Mouse (Mus musculus) fibroblast of lung, adult 2 months (primary cell): ENCODE measurements around the gene Tmbim6.
A peak's percentile ranks its signal among the peaks of the same experiment; 100 is the strongest.
"Not testable (repeated sequence)": the region's sequence is repeated elsewhere in the genome, so short reads cannot be mapped to it uniquely, and the experiment has no call there.

Experiments used
- DNase-seq: peaks from one replicate; pipeline ENCODE4 v3.0.0-alpha.2; 2011; ENCODE audit warnings: low read depth

Gene Tmbim6

DNA sequence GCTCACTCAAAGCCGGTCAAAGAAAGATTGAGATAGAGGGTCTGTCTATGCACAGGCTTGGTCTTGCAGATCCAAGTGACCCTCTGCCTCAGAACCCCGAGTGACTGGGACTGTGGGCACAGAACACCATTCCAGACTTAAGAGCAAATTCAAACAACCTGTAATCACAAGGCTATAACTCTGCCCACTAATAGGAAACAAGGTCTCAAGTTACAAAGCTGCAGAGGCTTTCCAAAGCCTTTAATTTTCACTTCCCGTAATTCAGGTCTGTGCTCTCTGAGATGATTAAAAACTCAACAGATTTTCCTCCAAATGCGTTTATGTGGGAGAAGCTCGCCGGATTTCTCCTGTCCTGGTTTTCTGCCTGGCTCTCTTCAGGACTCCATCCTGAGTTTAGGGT, 8.6 kb upstream of the Tmbim6 start:
- no peak for DNase-seq

DNA sequence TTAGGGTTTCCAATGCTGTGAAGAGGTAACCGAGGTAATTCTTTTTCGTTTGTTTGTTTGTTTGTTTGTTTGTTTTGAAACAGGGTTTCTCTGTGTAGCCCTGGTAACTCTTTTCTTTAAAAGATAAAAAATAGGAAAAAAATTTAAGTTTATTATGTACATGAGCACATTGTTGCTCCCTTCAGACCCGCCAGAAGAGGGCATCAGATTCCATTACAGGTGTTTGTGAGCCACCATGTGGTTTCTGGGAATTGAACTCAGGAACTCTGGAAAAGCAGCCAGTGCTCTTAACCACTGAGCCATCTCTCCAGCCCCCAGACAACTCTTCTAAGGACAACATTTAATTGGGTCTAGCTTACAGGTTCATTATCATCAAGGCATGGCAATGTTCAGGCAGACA, 6.6 kb upstream of the Tmbim6 start:
- not testable (repeated sequence) for DNase-seq

DNA sequence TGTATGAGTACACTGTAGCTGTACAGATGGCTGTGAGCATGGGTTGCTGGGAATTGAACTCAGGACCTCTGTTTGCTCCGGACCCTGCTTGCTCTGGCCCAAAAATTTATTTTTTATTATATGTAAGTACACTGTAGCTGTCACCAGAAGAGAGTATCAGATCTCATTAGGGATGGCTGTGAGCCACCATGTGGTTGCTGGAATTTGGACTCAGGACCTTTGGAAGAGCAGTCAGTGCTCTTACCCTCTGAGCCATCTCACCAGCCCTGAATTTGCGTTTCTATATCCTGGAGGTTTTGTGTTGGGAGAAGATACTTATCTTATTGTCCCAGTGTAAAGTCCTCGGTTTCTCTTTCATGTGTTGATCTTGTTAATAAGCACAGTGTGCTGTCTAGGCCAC, 5.9 kb upstream of the Tmbim6 start:
- no peak for DNase-seq

DNA sequence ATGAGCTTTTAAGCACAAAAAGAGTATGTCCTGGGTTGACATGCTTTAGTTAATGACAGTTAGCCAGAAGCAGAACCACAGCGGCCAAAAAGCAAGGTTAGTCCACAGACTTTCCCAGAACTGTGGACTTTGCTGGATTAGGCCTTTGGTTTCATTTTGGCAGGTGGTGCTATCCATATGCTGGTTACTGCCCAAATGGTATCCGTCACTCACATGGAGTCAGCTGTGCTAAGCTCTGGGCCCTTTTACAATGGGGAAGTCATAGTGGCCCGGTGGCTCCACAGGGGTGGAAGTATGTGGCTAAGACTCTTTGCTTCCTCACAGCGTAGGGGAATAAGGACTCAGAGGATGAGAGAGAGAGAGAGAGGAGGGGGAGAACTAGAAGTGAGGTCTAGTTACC, 4.7 kb upstream of the Tmbim6 start:
- no peak for DNase-seq

DNA sequence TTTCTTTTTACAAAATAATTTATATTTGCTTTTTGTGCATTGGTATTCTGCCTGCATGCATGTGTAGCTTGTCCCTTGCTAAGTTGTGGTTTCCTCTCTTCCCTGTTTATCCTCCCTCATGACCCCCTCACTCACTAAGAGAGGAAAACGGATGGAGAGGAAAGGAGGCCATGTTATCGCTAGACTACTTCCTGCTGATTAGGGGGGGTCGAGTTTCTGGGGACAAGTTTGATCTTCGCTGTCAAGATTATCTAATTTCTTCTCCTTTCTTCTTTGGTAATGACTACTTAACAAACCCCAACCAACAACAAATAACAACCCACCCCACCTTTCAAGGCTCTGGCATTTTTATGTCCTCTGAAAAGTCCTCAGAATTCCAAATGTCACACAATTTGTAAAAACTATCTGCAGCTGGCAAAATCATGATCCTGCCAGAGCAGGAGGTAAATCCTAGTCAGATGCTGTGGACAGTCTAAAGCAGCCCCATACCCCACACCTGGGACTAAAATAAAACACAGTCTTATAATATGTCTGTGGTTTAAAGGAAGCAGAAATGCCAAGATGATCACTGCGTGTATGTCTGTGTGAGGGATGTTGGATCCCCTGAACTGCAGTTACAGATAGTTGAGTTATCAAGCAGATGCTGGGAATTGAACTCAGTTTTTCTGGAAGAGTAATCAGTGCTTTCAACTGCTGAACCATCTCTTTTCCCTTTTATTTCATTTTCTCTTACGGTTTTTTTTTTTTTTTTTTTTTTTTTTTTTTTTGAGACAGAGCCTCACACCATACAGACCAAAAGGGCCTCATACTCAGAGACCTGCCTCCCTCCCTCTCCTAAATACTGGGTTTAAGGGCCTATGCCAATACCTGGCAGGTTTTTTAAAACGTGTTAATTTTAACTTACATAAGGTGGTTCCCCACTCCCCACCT, 1.9 kb upstream of the Tmbim6 start:
- no peak for DNase-seq

DNA sequence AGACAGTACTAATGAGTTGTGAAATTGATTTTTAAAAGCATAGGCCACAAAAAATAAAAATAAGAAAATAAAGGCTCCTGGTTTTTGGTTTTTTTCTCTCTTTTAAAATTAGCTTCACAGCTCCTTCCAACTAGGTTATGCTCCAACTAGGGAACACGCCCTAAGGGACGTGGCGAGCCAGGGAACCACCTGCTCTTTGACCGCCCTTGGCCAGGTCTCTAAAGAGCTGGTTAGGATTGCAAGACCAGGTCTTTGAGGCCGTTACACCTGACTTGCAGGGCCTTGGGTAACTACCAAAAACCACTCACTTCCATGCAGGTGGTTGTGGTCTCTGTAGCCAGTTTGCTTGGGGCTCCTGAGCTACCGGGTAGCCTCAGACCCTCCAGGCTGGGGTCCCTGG, 707 bp upstream of the Tmbim6 start:
- no peak for DNase-seq

DNA sequence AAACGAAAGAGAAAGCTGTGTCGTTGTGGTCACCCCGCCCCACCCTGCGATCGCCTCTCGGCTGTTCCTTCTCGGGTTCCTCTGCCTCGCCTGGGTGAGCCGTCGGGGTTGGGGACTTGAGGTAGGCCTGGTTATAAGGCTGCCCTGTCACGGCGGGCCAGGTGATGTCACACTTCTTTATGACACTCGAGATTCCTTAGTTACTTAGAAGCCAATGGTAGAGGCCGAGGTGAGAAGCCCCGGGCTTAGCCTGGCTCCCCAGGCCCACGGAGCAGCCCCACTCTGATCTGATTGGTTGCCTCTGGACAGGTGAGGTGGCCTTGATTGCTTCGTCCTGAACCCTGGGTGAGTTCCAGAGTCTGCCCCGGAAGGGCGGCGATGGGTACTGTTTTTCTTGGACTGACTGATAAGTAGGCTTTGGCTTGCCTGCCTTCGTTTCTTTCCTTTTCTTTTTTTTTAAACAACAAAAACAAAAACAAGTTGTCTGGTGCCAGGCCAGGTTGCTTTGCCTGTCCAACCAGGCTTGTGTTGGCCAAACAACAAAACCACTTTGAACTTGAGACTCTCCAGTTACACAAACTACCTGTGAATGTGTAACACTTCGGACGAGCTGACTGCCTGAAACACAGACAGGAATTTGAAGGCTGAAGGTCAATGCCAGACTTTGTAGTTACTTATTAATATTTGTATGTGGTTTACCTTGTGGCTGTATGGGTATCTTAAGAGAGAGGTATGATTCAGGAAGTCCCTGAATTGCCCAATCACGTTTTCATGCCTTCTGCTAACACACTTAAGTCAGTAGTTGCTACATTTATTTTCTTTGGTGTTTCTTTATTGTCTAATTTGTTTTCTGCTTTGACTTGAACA, 937 bp downstream of the Tmbim6 start:
- DNase-seq: no peak

DNA sequence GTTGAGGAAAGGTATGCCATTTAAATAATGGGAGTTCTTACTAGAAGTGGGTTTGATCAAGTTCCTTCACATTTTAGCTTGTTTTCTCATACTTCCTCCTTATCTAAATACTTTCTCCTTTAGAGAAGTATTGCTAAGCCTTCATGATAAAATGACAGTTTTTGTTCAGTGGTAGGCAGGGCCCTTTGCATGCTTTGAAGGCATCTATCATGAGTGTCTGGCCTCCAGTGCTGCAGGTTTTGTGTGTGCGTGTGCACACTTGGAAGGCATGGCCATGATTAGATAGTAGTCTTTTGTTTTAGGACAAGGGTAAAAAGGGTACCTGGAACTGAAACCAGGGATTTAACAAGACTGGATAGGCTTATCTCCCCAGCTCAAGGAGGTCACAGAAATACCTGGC, 3.8 kb downstream of the Tmbim6 start:
- no peak for DNase-seq

DNA sequence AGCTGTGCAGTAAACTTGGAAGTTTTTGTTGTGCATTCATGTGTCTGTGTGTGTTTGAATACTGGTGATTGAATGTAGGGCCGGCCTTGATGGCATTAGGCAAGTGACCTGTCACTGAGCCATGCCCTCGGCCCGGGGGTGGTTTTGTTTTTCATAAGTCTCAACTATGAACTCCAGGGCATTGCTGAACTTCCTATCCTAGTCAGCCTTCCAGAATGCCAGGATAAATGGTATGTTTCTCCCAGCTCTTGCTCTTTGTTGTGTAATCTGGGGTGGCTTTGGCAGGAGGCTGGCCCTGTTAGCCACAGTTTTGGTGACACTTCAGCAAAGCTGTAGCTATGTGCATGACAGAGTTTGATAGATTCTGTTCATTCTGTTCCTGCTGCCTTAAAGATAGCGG, 4.2 kb downstream of the Tmbim6 start:
- no peak for DNase-seq

DNA sequence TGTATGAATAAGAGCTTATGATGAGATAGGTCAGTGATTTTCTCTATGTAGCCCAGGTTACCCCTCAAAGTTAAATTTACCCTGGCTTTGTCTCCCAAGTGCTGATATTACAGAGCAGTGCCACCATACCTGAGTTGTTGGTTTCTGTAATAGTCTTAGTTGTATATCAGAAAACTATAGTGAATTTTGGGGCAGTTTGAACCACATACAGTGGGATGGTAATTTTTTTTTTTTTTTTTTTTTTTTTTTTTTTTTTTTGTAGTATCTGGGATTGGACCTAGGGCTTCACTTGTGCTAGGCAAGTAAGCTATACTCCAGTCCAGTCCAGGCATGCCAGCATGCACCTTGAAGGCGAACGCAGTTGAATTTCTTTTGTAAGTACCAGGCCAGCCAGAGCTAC, 4.9 kb downstream of the Tmbim6 start:
- no peak for DNase-seq

DNA sequence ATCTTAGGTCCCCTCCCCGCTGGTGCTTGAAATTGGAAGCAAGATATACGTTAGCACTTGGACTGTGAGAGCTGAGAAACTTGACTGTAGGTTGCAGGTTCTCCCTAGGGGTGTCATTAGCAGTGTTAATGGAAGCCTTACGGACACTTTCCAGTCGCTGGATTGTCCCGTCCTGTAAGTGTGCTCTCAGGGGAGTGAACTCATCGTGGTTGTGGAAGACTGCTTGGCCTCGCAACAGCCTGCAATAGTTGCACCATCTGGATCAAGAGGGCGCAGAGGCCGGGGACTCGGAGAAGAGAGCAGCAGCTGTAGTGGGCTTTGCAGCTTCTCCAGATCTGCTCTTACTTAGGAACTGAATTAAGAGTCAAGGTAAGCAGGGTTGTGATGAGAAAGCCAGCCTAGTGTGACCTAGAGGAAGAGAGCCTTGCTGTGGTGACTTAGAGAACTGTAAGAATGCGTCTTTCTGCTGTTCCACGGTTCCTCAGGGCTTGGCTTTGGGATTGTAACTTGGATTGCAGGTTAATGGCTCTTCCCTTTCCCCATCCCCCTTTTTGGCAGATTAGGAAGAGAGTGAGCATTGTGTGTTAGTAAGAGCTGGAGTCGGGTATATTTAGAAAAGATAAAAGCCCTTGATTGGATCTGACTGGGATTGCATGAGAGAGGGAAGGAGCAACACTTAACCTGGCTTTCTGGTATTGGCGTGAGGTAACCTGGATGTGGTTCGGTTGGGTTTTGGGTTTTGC, 7.0 kb downstream of the Tmbim6 start:
- no peak for DNase-seq

DNA sequence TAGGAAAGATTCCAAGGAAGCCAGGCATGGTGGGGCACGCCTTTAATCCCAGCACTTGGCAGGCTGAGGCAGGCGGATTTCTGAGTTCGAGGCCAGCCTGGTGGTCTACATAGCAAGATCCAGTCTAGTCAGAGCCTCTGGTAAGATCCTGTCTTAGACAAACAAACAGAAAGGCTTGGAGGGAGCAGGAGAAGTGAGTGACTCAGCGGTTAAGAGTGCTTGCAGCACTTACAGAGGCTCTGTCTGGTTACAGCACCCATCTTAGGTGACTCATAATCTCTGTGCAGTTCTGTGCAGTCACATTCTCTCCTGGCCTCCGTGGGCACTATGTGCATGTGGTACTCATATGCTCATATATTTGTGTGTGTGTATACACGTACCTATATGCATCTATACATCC, 7.9 kb downstream of the Tmbim6 start:
- no peak for DNase-seq

DNA sequence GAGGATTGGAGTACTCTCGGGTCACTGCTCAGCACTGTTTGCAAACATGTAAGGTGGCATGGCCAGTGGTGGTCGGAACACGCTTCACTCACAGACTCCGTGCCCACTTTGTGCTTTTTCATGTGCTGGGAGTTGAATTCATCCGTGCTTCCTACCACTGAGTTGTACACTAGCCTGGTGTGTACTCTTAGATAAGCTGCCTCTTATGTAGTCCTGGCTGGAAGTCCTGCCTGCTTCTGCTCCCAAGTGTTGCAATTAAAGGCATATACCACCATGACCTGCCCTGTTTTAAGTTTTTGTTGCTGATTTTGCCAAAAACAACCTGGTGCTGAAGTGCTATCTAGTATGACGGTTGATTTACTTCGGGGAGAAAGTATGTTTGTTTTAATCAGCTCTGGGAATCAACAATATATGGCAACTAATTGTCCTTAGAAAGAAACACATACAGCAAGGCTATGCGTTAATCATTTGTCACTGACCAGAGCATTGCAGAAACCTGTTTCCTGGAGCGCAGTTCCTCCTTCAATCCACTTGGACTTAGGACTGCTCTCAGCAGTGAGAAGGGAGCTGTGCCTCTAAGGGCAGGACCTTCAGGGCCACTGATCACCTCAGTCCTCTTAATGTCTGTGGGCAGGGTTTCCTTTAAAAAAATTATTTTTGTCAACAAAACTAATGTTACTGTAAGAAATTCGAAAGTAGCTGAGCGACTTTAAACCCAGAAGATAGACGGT, 10.6 kb downstream of the Tmbim6 start:
- no peak for DNase-seq

DNA sequence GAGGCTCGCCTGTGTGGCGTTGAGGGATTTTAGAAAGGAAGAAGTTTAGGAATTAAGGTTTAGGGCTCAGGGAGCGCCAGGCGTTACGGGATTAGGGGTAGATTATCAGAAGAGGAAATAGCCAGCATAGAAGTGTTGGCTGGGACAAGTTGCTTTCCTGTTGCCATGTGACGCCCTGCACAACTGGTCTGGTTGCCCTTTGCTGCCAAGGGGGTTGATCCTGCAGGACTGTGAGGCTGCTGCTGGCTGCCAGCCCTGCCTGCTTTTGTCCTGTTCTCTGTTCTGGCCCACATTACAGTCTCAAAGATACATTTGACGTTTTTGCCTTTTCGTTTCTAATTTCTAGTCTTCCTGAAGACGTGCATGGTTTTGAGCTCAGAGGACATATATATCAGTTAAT, 12.5 kb downstream of the Tmbim6 start:
- DNase-seq: no peak

DNA sequence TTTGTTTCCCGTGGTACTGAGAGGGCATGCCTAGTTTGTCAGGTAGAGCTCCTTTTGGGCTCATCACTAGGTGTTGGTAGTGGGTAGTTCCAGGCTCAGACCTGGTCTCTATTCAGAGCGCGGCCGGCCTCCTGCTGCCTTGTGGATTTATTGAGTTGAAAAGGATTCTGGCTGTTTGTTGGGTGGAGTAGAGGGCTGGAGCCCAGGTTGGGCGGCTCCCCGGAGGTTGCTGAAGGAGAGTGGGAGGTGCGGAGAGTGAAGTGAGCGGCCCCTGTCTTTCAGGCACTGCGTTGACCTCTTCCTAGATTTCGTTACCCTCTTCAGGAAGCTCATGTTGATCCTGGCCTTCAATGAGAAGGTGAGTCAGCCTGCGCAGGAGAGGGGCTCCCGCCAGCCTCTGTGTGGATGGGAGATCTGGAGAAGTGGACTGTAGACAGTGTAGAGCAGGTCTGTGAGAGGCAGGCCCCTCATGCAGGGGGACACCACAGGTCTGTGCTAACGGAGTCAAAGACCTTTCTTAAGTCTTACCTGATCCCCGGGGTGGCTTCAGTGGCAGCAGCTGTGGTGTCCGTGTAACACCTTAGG, 14.4 kb downstream of the Tmbim6 start:
- no peak for DNase-seq

DNA sequence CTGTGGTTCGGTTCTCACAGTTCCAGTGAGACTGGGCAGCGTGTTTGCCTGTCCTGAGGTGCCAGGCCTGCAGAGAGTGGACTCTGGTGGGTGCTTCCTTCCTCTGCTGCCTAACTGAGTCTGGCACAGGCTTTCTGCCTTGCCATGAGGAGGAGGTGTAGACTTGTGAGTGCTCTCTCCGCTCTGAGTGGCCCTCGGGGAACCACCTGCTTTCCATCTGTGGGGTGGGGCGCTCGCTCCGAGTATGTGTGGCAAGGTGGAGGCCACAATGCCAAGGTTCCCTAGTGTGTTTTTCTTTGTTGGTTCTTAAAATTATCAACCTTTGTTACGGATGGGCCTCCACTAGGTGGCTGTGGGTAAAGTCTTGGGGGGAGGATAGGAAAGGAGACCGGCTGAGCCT, 16.2 kb downstream of the Tmbim6 start:
- no peak for DNase-seq

DNA sequence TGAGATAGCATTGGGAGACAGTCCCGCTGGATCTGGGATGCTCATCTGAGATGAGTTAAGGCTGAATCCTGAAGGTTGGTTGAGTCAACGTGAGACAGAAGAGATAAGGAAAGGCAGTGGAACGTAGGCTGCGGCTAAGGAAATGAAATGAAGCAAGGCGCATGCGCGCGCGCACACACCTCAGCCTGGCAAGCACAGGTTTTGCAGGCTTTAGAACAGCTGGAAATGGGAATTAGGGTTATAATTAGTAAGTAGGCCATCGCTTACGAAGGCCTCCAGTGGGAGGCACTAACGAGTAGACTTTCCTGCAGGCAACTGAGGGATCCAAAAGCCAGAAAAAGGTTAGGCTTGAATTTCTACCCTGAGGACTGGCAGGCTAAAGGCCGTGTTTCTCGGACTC, 19.1 kb downstream of the Tmbim6 start:
- no peak for DNase-seq

DNA sequence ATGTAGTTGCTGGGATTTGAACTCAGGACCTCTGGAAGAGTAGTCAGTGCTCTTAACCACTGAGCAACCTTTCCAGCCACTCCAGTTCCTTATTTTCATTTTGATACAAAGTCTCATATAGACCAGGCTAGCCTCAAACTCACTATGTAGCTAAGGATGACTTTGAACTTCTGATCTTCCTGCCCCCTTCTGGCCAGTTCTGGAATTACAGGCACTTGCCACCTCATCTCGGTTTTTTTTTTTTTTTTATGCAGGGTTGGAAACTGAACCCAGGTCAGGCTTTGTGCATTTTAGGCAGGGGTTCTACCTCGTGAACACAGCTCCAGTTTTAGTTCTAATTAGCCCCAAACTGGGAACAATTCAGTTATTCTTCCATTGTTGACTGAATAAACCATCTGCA, 23.1 kb downstream of the Tmbim6 start:
- no peak for DNase-seq

DNA sequence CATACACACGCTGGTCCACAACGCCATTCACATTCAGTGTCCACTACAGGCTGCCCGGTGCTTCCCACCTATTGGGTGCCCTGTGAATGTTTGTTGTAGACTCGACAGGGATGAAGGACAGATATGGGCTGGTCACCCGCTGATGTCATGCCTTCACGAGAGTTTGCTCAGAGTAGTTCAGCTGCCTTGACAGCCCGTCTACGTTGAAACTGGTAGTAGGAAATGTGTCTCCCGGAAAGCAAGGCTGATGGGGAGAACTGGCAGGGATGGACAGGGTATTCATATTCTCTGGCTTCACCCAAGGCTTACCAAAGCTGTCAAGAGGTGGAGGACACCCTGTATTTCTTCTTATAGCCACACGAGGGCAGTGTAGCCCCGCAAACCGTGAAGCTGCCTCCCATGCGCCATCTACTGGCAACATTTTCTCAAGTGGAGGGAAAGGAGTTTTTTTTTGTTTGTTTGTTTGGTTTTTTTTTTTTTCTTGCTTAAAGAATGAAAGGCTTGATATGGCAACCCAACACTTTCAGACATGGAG, 23.7 kb downstream of the Tmbim6 start:
- DNase-seq: peak; percentile 79

DNA sequence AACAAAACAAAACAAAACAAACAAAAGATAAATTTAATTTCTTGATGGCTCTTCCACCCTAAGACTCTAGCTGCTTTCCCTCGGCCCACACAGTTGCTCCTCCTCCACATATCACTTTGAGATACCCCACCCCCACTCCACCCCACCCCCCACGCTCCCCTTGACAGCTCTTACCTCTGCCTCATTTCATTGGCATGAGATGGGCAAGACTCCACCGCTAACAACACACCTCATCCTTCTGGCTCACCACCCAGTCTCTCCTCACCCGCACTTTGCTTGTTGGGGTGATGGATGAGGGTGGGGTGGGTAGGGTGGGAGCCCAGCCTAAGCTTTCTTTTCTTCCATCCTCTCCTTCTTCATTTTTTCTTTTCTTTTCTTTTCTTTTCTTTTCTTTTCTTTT, 24.3 kb downstream of the Tmbim6 start:
- DNase-seq: no peak

DNA sequence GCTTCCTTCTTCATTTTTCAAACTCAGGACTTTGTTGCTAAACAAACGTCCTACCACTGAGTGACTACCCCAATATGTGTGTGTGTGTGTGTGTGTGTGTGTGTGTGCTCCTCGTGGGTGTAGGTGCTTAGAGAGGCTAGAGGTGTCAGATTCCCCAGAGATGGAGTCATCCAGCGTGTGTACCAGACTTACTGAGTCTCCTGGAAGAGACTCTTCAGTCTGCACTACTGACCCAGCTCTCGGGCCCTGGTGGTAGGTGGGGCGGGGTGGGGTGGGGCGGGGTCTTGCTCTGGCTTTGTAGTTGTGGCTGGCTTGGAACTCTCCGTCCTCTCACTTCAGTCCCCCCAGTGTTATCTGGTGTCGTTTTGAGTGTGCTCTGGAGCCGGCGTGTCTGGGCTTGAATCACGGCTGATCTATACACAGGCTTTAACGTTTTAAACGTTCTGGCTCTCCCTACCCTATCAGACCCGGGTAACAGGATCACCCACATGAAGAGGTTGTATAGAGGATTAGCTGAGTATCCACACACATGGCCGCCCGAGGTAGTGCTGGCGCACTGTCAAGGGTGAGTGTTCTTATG, 25.1 kb downstream of the Tmbim6 start:
- no peak for DNase-seq
